Mouse (Mus musculus): Measurements from ENCODE around the gene 4931414P19Rik.

GRCm38 (mm10) chr14:54609245-54609644 lies 3.5 kb upstream of the 4931414P19Rik start:
- TF ChIP-seq GATA1 (IDR thresholded peaks at IDR 0.05; ENCODE audit: borderline replicate concordance, low read length) (no peak), FLI1 (IDR thresholded peaks at IDR 0.05; ENCODE audit: low read length) (no peak)
